In the genomic region with DNA sequence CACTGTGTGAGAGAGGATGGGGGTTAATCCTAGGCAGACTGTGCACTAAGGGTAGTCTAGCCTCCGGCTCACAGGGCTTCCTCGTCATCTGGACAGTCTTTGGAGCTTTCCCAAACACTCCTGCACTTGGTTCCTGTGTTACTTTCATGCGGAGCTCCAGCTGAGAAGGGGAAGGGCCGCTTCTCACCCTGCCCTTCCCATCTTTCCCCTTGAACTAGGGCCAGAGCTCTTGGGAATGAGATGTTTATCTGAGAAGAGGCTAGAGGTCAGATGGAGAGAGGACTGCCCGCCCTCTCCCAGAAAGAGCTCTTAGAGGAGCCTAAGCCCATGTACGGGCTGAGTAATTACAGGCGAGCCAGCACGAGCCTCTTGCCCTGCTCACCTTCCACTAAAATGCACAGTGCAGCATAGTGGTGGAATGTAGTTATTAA, we compare ENCODE assay signal across 14 mouse cellular contexts. TPM values are rescaled to one million over a fixed set of nuclear protein-coding genes. Genes with fewer than 3 reads are reported as not detected.
DNase-seq lines count a peak whose midpoint lies in the region; ATAC-seq lines count a peak whose summit lies in the region.
"Had no signal": no experiment of that assay in that cellular context is flagged by ENCODE, and none has a peak within 500 bp of the region (broad histone marks: within the 10 kb centered on the region; RNA-seq: fewer than 3 reads in every experiment).

No protein-coding gene starts in this region.

- H3K27ac ChIP-seq in neural tube, embryonic 13.5 days (replicated peaks), result 0 out of 2 replicates have a peak overlapping the region, but pooled peaks have one; percentile 25
- peak overlapping the region; percentile 23; the same call in 1 of the 2 replicates for H3K27ac ChIP-seq in limb, embryonic 12.5 days
- H3K27ac ChIP-seq: hindbrain, embryonic 15.5 days; limb, embryonic 15.5 days; midbrain, embryonic 15.5 days had no signal

- no peaks in the 10 kb centered on the region for H3K9me3 ChIP-seq in neural tube, embryonic 13.5 days
- no peaks in the 10 kb centered on the region for H3K9me3 ChIP-seq in limb, embryonic 12.5 days
- H3K9me3 ChIP-seq: hindbrain, embryonic 15.5 days; limb, embryonic 15.5 days; midbrain, embryonic 15.5 days had no signal

- H3K27me3 ChIP-seq in neural tube, embryonic 13.5 days, result no peaks in the 10 kb centered on the region
- no peaks in the 10 kb centered on the region for H3K27me3 ChIP-seq in limb, embryonic 12.5 days
- H3K27me3 ChIP-seq: hindbrain, embryonic 15.5 days; limb, embryonic 15.5 days; midbrain, embryonic 15.5 days had no signal

- 77% methylated on average over 8 of the region's 8 CpGs for WGBS in neural tube, embryonic 13.5 days
- 48% methylated on average over 8 of the region's 8 CpGs for WGBS in limb, embryonic 12.5 days

- peaks cover 43% of the 10 kb centered on the region for H3K36me3 ChIP-seq in neural tube, embryonic 13.5 days
- peaks cover 27% of the 10 kb centered on the region for H3K36me3 ChIP-seq in limb, embryonic 12.5 days

- H3K9ac ChIP-seq in neural tube, embryonic 13.5 days, result no peak overlapping the region
- no peak overlapping the region for H3K9ac ChIP-seq in limb, embryonic 12.5 days (replicated peaks)
- H3K9ac ChIP-seq: heart, embryonic 12.5 days; hindbrain, embryonic 15.5 days; limb, embryonic 15.5 days; midbrain, embryonic 15.5 days had no signal

- no peak for ATAC-seq in neural tube, embryonic 13.5 days (ENCODE audit: low read depth)
- ATAC-seq in limb, embryonic 12.5 days (ENCODE audit: insufficient number of reproducible peaks, insufficient read depth, low FRiP score, low TSS enrichment, low read depth), result no peak
- no peak for ATAC-seq in CD4-positive, CD25-positive, alpha-beta regulatory T cell, adult 4 months
- ATAC-seq: midbrain, embryonic 15.5 days had no signal

- H3K4me3 ChIP-seq in neural tube, embryonic 13.5 days, result no peak overlapping the region
- no peak overlapping the region for H3K4me3 ChIP-seq in limb, embryonic 12.5 days (replicated peaks)
- H3K4me3 ChIP-seq: erythroblast, embryonic 14.5 days; heart, embryonic 12.5 days; hindbrain, embryonic 15.5 days; limb, embryonic 15.5 days; midbrain, embryonic 15.5 days had no signal

- H3K4me1 ChIP-seq in neural tube, embryonic 13.5 days (replicated peaks), result peaks cover 93% of the 10 kb centered on the region
- H3K4me1 ChIP-seq in limb, embryonic 12.5 days (replicated peaks), result peaks cover 91% of the 10 kb centered on the region

- no peak overlapping the region for H3K4me2 ChIP-seq in neural tube, embryonic 13.5 days
- no peak overlapping the region for H3K4me2 ChIP-seq in limb, embryonic 12.5 days
- H3K4me2 ChIP-seq: heart, embryonic 12.5 days; hindbrain, embryonic 15.5 days; limb, embryonic 15.5 days; midbrain, embryonic 15.5 days had no signal

- DNase-seq in adrenal gland, postnatal 36 days, result peak; percentile 15 to 27
- DNase-seq in adrenal gland, adult 18-20 months (ENCODE audit: low spot score in 2 of 2), result no peak
- DNase-seq in neural tube, embryonic 10.5 days (ENCODE audit: extremely low spot score, low spot score), result no peak
- DNase-seq in yolk sac, embryonic 10.5 days (ENCODE audit: low spot score), result peak; percentile 77
- no peak for DNase-seq in T-cell, adult 2 months (ENCODE audit: low spot score)
- DNase-seq: cerebellum, adult 9-10 months had no signal

RNA-seq across cellular contexts. Expression of gene Mvb12b, which starts 14.9 kb away (rescaled TPM):
- 10 to 100 TPM; 19.7 to 22.7 TPM for total RNA-seq in adrenal gland, postnatal 36 days (2021)
- 10 to 100 TPM; 17.4 to 21.9 TPM for total RNA-seq in adrenal gland, adult 18-20 months (2021)
- polyA plus RNA-seq in neural tube, embryonic 13.5 days (2015; fragmentation: Nextera tagmentation; extraction: Ambion mirVana), result 60.5 and 67.6 TPM in 2 replicates
- polyA plus RNA-seq in limb, embryonic 12.5 days (2016; fragmentation: Nextera tagmentation; extraction: Ambion mirVana), result 25.5 and 27.3 TPM in 2 replicates
- 1 to 10 TPM; 1.7 to 2.7 TPM for polyA plus RNA-seq in CD4-positive, CD25-positive, alpha-beta regulatory T cell, adult 4 months (2017; shearing (Covaris generic))

Comparison
In these comparisons a context has a peak if more than half of its experiments do, and no peak if none do; other contexts are left out.
1. DNase-seq: peak in adrenal gland, postnatal 36 days (2 of 2) and yolk sac, embryonic 10.5 days (single experiment); none in adrenal gland, adult 18-20 months (0 of 2), neural tube, embryonic 10.5 days (single experiment) and T-cell, adult 2 months (single experiment).